Mouse (Mus musculus): ENCODE measurements around the gene Dlg4.
"Not testable (repeated sequence)": the region's sequence is repeated elsewhere in the genome, so short reads cannot be mapped to it uniquely, and the experiment has no call there.

- TF ChIP-seq TAL1 (conservative IDR thresholded peaks at IDR 0.05; ENCODE audit: low read depth, low read length); POLR2AphosphoS5 (IDR thresholded peaks at IDR 0.05; ENCODE audit: insufficient replicate concordance, low read depth, low read length); CTCF (IDR thresholded peaks at IDR 0.05; ENCODE audit: low read depth, low read length); GATA1 (IDR thresholded peaks at IDR 0.05; ENCODE audit: borderline replicate concordance, low read length); GATA2 (IDR thresholded peaks at IDR 0.05; ENCODE audit: borderline replicate concordance, low read depth, low read length): not testable (repeated sequence)
Observed at GRCm38 (mm10) chr11:70070603-70071002, 53.9 kb downstream of the Dlg4 start.

All from G1E (cell line).